Mouse (Mus musculus): ENCODE measurements around the gene D630045J12Rik. TPM values are rescaled to one million over a fixed set of nuclear protein-coding genes. Genes with fewer than 3 reads are reported as not detected.
A peak's percentile ranks its signal among the peaks of the same experiment; 100 is the strongest.

D630045J12Rik gene
- polyA plus RNA-seq, 1 experiment from 2014 or later: 5.7 TPM

DNA sequence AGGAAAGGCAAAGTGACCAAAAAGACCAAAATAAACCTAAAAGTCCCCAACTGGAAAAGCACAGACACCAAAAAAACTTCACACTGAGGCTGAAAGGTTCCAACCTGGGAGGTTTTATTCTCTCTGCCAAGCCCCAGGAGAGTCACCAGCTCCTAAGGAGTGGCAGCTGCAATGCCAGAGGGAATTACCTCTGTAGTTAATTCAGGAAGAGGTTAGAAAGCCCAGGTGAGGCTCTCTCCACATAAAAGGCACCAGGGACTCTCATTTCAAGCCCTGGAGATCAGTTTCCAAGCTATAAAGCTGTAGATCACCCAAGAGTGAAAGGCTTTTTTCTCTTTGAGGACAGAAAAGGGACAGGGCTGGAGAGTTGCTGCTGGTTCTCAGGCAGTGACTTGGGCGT is 55.1 kb downstream of the D630045J12Rik start:
- Histone ChIP-seq H3K9ac (replicated peaks; ENCODE audit: low read length) (no peak overlapping the region), H3K4me3 (ENCODE audit: low read length) (no peak overlapping the region), H3K9me3 (ENCODE audit: low read length) (no peaks in the 10 kb centered on the region; the same call in 1 of the 2 replicates), H3K4me2 (replicated peaks; ENCODE audit: low read depth, low read length) (no peak overlapping the region), H3K4me1 (ENCODE audit: insufficient read depth, low read length) (peaks cover 29% of the 10 kb centered on the region), H3K27ac (ENCODE audit: low read length) (no peak overlapping the region), H3K27me3 (ENCODE audit: insufficient read depth, low read length) (no peaks in the 10 kb centered on the region), H3K36me3 (ENCODE audit: insufficient read depth, low read length) (peaks cover 25% of the 10 kb centered on the region)
- 57% methylated on average over 1 of the region's 1 CpGs for WGBS
- ATAC-seq (ENCODE audit: low FRiP score, low TSS enrichment): no peak

DNA sequence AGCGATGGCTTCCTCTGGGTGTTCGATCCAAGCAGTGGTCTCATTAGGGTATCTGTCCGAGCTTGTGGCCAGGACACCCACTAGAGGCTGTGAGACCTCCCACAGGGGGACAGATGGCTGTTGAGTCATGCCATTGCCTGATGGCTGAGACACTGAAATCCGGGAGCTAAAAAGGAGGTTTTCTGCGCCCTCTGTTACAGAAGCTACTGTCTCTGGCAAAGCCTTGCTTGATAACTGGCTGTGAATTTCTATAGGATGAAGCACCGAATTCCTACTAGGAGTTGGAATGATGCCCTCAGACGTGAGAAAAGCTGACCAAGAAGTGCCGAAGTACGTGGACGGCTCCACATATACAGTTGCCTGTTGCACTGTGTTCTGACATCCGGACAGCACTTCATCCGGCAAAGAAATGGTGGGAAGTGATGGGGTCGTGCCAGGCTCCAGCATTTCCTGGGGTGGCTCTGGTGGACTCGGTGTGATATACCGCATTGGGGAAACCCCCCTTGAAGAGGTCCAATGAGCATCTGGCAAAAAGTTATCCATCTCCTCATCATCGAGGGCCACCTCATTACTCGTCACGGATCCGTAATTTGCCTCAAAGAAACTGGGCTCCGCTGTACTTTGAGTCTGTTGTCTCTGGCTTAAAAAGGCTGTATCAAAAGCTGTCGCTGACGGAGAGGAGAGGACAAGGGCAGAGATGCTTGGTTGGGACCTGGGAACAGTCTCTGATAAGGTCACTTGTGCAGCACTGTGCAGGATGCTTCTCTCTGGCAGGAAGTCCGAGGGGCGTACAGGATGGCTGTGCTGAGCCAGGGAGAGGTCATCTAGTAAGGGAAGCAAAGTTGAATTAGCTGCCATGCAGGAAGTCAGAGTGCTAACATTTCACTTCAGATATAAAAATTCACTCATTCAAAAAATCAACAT is 57.3 kb downstream of the D630045J12Rik start:
- peak overlapping the region; percentile 25; the same call in 1 of the 2 replicates for H3K27ac ChIP-seq (ENCODE audit: low read length)
- WGBS: 77% methylated on average over 24 of the region's 24 CpGs
- no peaks in the 10 kb centered on the region; the same call in 1 of the 2 replicates for H3K9me3 ChIP-seq (ENCODE audit: low read length)
- peaks cover 25% of the 10 kb centered on the region for H3K36me3 ChIP-seq (ENCODE audit: insufficient read depth, low read length)
- H3K4me2 ChIP-seq (replicated peaks; ENCODE audit: low read depth, low read length): no peak overlapping the region
- H3K4me1 ChIP-seq (ENCODE audit: insufficient read depth, low read length): peaks cover 12% of the 10 kb centered on the region
- ATAC-seq (ENCODE audit: low FRiP score, low TSS enrichment): 0 out of 2 replicates have a peak, but pooled peaks have one; percentile 44
- no peaks in the 10 kb centered on the region for H3K27me3 ChIP-seq (ENCODE audit: insufficient read depth, low read length)
- no peak overlapping the region for H3K9ac ChIP-seq (replicated peaks; ENCODE audit: low read length)
- H3K4me3 ChIP-seq (ENCODE audit: low read length): no peak overlapping the region

DNA sequence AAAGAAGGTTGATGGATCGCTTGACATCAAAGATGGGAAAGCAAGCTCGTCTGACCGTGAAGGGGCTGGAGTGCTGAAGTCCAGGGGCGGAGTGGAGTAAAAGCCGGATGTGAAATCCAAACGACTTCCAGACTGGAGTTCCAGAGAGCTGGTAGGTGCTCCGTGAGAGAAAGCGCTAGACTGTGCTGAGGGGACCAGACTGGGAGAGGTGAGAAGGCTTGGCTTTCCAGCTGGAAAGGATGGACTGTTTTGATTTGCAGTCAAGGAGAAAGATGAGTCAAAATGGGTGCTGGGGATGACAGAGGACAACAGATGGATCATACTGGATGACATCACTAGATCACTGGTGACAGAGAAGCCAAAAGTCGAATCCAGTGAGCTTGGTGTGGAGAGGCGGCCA is 58.5 kb downstream of the D630045J12Rik start:
- Histone ChIP-seq H3K4me1 (ENCODE audit: insufficient read depth, low read length) (peaks cover 12% of the 10 kb centered on the region), H3K36me3 (ENCODE audit: insufficient read depth, low read length) (peaks cover 25% of the 10 kb centered on the region), H3K4me3 (ENCODE audit: low read length) (no peak overlapping the region), H3K4me2 (replicated peaks; ENCODE audit: low read depth, low read length) (no peak overlapping the region), H3K9ac (replicated peaks; ENCODE audit: low read length) (no peak overlapping the region), H3K27ac (ENCODE audit: low read length) (no peak overlapping the region), H3K27me3 (ENCODE audit: insufficient read depth, low read length) (no peaks in the 10 kb centered on the region), H3K9me3 (ENCODE audit: low read length) (no peaks in the 10 kb centered on the region; the same call in 1 of the 2 replicates)
- ATAC-seq (ENCODE audit: low FRiP score, low TSS enrichment): no peak
- WGBS: 61% methylated on average over 10 of the region's 10 CpGs

DNA sequence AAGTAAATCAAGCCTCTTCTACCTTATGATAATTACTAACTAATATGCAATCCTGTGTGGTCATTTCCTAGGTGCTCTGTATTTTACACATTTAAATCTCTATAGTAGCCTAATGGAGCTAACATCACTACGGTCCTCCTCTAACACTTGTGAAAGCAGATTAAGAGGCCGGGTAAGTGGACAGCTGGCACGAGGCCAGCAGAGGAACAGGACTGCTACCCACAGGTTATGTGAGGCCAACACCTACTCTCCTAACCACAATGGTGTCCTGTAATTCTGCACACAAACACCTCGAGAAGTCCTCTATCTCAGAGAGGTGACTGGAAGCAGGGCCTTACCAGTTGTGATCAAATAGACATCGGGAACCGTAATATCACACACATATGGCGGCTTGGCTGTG is 59.8 kb downstream of the D630045J12Rik start:
- Histone ChIP-seq H3K27me3 (ENCODE audit: insufficient read depth, low read length) (no peaks in the 10 kb centered on the region), H3K4me3 (ENCODE audit: low read length) (no peak overlapping the region), H3K36me3 (ENCODE audit: insufficient read depth, low read length) (peaks cover 25% of the 10 kb centered on the region), H3K4me2 (replicated peaks; ENCODE audit: low read depth, low read length) (no peak overlapping the region), H3K9ac (replicated peaks; ENCODE audit: low read length) (no peak overlapping the region), H3K9me3 (ENCODE audit: low read length) (no peaks in the 10 kb centered on the region; the same call in 1 of the 2 replicates), H3K27ac (ENCODE audit: low read length) (no peak overlapping the region), H3K4me1 (ENCODE audit: insufficient read depth, low read length) (peaks cover 5% of the 10 kb centered on the region)
- WGBS: 88% methylated on average over 7 of the region's 7 CpGs
- no peak for ATAC-seq (ENCODE audit: low FRiP score, low TSS enrichment)

DNA sequence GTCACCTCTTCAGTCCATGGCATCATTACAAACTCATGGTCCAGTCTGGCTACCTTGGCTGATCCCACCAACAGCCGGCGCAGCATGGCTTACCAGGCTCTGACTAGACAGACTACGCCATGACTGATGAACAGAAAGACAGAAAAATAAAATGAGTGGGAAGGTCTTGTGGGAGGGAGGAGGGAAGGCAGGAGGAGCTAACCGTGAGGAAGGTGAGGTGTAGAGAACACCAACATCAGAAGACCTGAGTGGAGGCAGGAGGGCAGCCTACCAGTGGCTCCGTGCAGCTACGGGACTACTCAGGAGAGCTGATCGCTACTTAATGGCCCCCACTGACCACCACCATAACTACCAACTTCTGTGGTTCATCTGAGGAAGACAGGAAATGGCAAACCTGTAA is 60.9 kb downstream of the D630045J12Rik start:
- Histone ChIP-seq H3K27me3 (ENCODE audit: insufficient read depth, low read length) (no peaks in the 10 kb centered on the region), H3K4me1 (ENCODE audit: insufficient read depth, low read length) (no peaks in the 10 kb centered on the region), H3K9ac (replicated peaks; ENCODE audit: low read length) (no peak overlapping the region), H3K4me3 (ENCODE audit: low read length) (no peak overlapping the region), H3K36me3 (ENCODE audit: insufficient read depth, low read length) (peaks cover 30% of the 10 kb centered on the region), H3K9me3 (ENCODE audit: low read length) (no peaks in the 10 kb centered on the region; the same call in 1 of the 2 replicates), H3K27ac (ENCODE audit: low read length) (no peak overlapping the region), H3K4me2 (replicated peaks; ENCODE audit: low read depth, low read length) (no peak overlapping the region)
- 90% methylated on average over 7 of the region's 7 CpGs for WGBS
- ATAC-seq (ENCODE audit: low FRiP score, low TSS enrichment): no peak

DNA sequence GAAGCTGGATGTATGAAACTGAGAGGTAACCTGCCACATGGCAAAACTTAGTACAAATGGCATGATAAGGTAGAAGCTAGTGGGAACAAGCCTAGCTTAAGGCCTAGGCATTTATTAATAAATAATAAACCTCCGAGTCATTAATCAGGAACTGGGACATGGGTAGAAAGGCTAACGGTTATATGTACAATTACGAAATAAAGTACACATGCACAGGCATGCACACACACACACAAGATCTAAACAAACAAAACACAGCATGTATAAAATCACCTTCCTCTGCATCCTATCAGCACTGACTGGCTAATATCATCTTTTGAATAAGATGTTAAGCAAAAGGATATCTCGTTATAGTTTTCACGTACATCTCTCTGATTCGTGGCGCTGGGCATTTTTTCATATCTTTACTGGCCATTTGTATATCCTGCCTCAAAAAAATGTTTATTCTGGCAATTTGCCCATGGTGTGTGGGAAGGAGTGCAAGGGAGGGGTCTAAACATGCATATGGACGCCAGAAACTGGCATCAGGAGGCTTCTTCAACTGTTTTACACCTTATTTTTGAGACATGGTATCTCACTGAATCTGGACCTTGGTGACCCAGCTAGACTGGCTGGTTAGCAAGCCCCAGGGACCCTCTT is 67.4 kb downstream of the D630045J12Rik start:
- ATAC-seq (ENCODE audit: low FRiP score, low TSS enrichment): no peak

DNA sequence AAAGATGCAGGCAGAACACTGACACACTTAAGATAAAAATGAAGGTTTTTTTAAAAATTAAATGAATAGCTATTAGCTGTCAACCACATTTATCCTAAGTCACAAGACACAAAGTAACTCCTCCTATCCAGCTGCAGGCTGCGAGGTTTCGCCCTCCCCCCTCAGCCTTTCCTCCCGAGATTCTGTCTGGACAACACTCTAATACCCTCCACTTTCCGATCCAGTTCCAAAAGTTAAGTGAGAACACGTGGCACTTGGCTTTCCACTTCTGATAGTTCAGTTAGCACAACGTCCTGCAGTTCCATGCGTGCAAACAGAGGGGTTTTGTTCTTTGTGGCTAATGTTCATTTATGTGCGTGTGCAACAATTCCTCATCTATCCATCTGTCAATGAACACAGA is 69.0 kb downstream of the D630045J12Rik start:
- peaks cover 18% of the 10 kb centered on the region; the same call in 1 of the 2 replicates for H3K4me1 ChIP-seq (ENCODE audit: insufficient read depth, low read length)
- no peaks in the 10 kb centered on the region for H3K27me3 ChIP-seq (ENCODE audit: insufficient read depth, low read length)
- no peak overlapping the region for H3K4me2 ChIP-seq (replicated peaks; ENCODE audit: low read depth, low read length)
- H3K9me3 ChIP-seq (ENCODE audit: low read length): no peaks in the 10 kb centered on the region
- no peak overlapping the region for H3K27ac ChIP-seq (ENCODE audit: low read length)
- no peak overlapping the region for H3K4me3 ChIP-seq (ENCODE audit: low read length)
- ATAC-seq (ENCODE audit: low FRiP score, low TSS enrichment): no peak
- H3K36me3 ChIP-seq (ENCODE audit: insufficient read depth, low read length): peaks cover 21% of the 10 kb centered on the region
- no peak overlapping the region for H3K9ac ChIP-seq (replicated peaks; ENCODE audit: low read length)
- 89% methylated on average over 8 of the region's 8 CpGs for WGBS

More for the DNA sequence above, 67.4 kb downstream of the D630045J12Rik start:
- H3K4me1 ChIP-seq (ENCODE audit: insufficient read depth, low read length): peaks cover 8% of the 10 kb centered on the region; the same call in 1 of the 2 replicates
- H3K4me2 ChIP-seq (replicated peaks; ENCODE audit: low read depth, low read length): no peak overlapping the region
- no peak overlapping the region for H3K27ac ChIP-seq (ENCODE audit: low read length)
- no peaks in the 10 kb centered on the region for H3K27me3 ChIP-seq (ENCODE audit: insufficient read depth, low read length)
- WGBS: 63% methylated on average over 8 of the region's 8 CpGs
- H3K4me3 ChIP-seq (ENCODE audit: low read length): no peak overlapping the region
- H3K9ac ChIP-seq (replicated peaks; ENCODE audit: low read length): no peak overlapping the region
- peaks cover 21% of the 10 kb centered on the region for H3K36me3 ChIP-seq (ENCODE audit: insufficient read depth, low read length)
- H3K9me3 ChIP-seq (ENCODE audit: low read length): no peaks in the 10 kb centered on the region

DNA sequence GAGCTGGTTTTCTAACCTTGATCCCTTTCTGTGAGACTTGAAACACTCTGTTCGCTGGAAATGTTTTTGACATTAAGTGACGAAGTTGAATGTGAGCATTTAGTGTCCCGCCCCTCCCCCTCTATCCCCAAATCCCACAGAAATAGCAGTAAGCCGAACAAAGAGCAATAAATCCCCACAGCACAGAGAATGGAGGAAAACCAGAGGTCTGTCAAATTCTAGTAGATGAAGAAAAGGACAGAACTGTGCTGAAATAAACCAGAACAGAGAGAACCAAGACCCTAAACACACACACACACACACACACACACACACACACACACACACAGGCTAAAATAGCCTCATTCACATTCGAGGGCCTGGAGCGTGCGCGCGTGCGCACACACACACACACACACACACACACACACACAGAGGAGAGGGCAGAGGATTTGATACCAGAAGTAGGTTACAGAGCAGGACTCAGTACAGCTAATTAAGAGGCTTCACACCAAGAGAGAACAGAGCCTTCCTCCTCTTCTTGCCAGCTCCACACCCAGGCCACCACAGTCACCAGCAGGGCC is 72.0 kb downstream of the D630045J12Rik start:
- no peak overlapping the region for H3K4me3 ChIP-seq (ENCODE audit: low read length)
- WGBS: 70% methylated on average over 10 of the region's 10 CpGs
- no peak overlapping the region for H3K9ac ChIP-seq (replicated peaks; ENCODE audit: low read length)
- peak overlapping the region; percentile 9; the same call in 1 of the 2 replicates for H3K27ac ChIP-seq (ENCODE audit: low read length)
- no peaks in the 10 kb centered on the region for H3K9me3 ChIP-seq (ENCODE audit: low read length)
- H3K4me2 ChIP-seq (replicated peaks; ENCODE audit: low read depth, low read length): no peak overlapping the region
- H3K36me3 ChIP-seq (ENCODE audit: insufficient read depth, low read length): peaks cover 18% of the 10 kb centered on the region
- H3K4me1 ChIP-seq (ENCODE audit: insufficient read depth, low read length): peaks cover 18% of the 10 kb centered on the region; the same call in 1 of the 2 replicates
- no peaks in the 10 kb centered on the region for H3K27me3 ChIP-seq (ENCODE audit: insufficient read depth, low read length)
- no peak for ATAC-seq (ENCODE audit: low FRiP score, low TSS enrichment)

DNA sequence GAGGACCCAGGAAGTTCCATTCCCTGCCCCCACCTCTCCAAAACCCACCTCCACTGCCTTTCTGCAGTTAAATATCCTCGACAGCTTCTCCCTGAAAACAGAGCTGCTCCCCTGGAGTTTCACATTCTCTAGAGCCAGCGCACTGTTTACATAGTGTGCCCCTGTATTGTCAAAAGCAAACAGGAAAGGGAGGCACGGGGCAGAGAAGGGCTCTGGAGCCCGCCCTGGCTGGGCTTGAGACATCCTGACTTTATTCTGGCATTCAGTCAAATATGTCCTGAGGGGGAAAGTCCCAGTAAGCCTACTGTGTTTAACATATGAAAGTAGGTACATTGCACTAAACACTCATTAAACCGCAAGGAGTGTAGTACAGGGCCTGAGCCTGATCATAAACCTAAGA is 73.1 kb downstream of the D630045J12Rik start:
- Histone ChIP-seq H3K27ac (ENCODE audit: low read length) (0 out of 2 replicates have a peak overlapping the region, but pooled peaks have one; percentile 25), H3K9ac (replicated peaks; ENCODE audit: low read length) (no peak overlapping the region), H3K4me1 (ENCODE audit: insufficient read depth, low read length) (peaks cover 18% of the 10 kb centered on the region; the same call in 1 of the 2 replicates), H3K9me3 (ENCODE audit: low read length) (no peaks in the 10 kb centered on the region), H3K36me3 (ENCODE audit: insufficient read depth, low read length) (peaks cover 18% of the 10 kb centered on the region), H3K4me3 (ENCODE audit: low read length) (no peak overlapping the region), H3K27me3 (ENCODE audit: insufficient read depth, low read length) (no peaks in the 10 kb centered on the region), H3K4me2 (replicated peaks; ENCODE audit: low read depth, low read length) (no peak overlapping the region)
- ATAC-seq (ENCODE audit: low FRiP score, low TSS enrichment): peak; percentile 54; the same call in 1 of the 2 replicates
- WGBS: 36% methylated on average over 5 of the region's 5 CpGs
